Mouse (Mus musculus) embryonic fibroblast, embryonic 13.5 days (primary cell): ENCODE measurements around the gene Wwox. TPM values are rescaled to one million over a fixed set of nuclear protein-coding genes. Genes with fewer than 3 reads are reported as not detected.

ENCODE experiments used
- H3K27ac ChIP-seq: 2 replicates; pipeline ENCODE4 v1.5.1; 2012; ENCODE audit warnings: low read length, control low read depth, inconsistent platforms; ENCODE audit not compliant: insufficient read depth
- H3K4me1 ChIP-seq: 2 replicates; pipeline ENCODE4 v1.6.1; 2011; ENCODE audit warnings: low read length; ENCODE audit not compliant: control insufficient read depth, insufficient read depth
- H3K4me3 ChIP-seq: 2 replicates; pipeline ENCODE4 v1.5.1; 2011; ENCODE audit warnings: mild to moderate bottlenecking, control low read depth, low read length; ENCODE audit not compliant: insufficient read depth
- CTCF ChIP-seq: IDR thresholded peaks from 2 replicates; pipeline ENCODE4 v1.5.1; 2011; ENCODE audit warnings: mild to moderate bottlenecking, control low read depth, low read length, moderate library complexity, borderline replicate concordance; ENCODE audit not compliant: insufficient read depth
- POLR2A ChIP-seq: IDR thresholded peaks from 2 replicates; pipeline ENCODE4 v1.6.1; 2011; ENCODE audit warnings: low read depth, mild to moderate bottlenecking, control low read depth, low read length, moderate library complexity
- polyA plus RNA-seq: library from polyadenylated mRNA; stranded (reverse); fragments of >200 nt; gene quantifications from 2 replicates; pipeline ENCODE4 v1.2.4, GENCODE M21; 2011; ENCODE audit warnings: low read depth; ENCODE audit not compliant: missing spikeins, insufficient read length

The Wwox gene
- polyA plus RNA-seq, 1 experiment: 8.7 TPM

DNA sequence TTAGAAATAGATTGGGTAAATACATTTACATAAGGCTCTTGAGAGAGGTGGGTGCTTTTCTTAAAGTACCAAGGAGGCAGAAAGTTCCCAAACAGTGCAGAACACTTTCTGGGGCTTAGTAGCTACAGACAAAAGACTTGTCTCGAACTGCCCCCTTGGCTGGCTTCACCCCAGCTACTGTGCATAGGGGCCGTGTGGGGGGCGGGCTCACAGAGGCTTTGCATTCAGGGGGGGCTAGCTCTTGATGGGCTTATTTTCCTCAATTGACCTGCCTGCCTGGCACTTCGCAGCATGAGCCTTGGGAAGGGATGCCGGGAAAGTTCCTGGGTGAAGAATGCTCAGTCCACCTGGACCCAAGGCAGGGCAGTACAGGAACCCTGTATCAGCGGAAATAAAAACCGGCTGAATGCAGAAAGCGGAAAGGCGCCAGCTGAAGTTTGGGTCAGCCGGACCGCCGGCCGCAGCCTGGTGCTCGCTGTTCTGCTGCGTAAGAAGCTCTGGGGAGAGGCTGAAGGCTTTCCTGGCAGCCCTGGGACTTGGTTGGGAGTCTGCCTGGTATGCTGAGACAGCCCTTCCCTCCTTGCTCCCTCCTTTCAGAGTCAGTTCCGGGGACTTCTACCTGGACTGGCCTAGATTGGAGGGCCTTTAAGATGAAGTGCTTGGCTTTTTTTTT lies 918.3 kb downstream of the Wwox start:
- H3K27ac ChIP-seq: no peak overlapping the region
- no peaks in the 10 kb centered on the region for H3K4me1 ChIP-seq
- H3K4me3 ChIP-seq: no peak overlapping the region
- TF ChIP-seq POLR2A (no peak), CTCF (no peak)

GRCm38 (mm10) chr8:115358481-115358880 lies 919.0 kb downstream of the Wwox start:
- no peaks in the 10 kb centered on the region for H3K4me1 ChIP-seq
- TF ChIP-seq CTCF (no peak), POLR2A (no peak)
- H3K4me3 ChIP-seq: no peak overlapping the region
- H3K27ac ChIP-seq: no peak overlapping the region

DNA sequence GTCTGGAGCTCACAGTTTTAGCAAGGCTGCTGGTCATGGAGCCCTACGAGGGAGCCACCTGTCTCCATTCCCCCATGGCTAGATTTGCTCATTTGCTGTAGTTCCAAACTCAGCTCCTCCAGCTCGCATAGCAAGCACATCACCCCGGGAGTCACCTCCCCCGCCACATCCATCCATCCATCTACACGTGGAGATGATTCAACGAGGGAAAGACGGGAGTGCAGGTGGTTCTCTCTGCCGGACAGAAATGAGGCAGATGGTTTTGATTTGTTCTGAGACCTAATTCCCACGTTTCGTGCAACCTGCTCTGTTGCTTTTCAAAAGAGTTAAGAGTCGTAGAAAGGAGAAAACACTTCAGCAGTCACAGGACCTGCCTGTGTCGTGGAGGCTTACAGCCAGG lies 920.2 kb downstream of the Wwox start:
- H3K4me3 ChIP-seq: no peak overlapping the region

GRCm38 (mm10) chr8:115362518-115362917 lies 923.1 kb downstream of the Wwox start:
- H3K4me3 ChIP-seq: no peak overlapping the region
- no peak overlapping the region for H3K27ac ChIP-seq
- H3K4me1 ChIP-seq: no peaks in the 10 kb centered on the region
- TF ChIP-seq CTCF (no peak), POLR2A (no peak)

More for the DNA sequence above, 920.2 kb downstream of the Wwox start:
- H3K4me1 ChIP-seq: no peaks in the 10 kb centered on the region
- TF ChIP-seq CTCF (no peak), POLR2A (no peak)
- no peak overlapping the region for H3K27ac ChIP-seq

- TF ChIP-seq CTCF (no peak), POLR2A (no peak)
- peaks cover 9% of the 10 kb centered on the region for H3K4me1 ChIP-seq
- no peak overlapping the region for H3K27ac ChIP-seq
- no peak overlapping the region for H3K4me3 ChIP-seq
These were observed 935.5 kb downstream of the Wwox start for GRCm38 (mm10) chr8:115374957-115375356.

DNA sequence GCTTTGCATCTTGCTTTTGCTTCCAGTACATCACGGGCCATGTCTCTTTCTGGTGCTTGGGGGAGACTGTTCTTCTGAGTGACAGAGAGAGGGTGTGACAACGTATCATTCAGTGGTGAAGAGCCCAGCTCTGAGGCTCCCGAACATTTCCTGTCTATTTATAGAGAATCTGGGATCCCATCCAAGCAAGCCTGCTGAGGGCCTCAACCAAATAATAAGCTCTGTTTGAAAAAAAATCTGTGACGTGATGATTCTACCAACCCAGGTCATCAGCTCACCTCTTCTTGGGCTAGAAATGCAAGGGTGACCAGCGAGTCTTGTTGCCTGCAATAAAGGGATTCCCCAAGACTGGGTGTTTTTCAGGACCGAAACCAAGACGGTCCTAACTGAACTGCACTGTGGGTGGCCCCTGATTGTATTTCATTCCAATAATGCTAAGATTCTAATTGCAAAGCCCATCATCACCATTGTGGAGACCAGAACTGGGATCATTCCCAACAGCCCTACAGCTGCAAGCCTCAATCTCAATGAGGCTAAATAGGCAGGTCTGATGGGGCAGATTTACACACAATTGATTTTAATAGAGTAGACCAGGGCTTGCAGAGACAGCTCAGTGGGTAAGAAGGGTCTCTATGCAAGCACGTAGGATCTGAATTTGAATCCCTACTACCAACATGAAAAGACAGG lies 936.0 kb downstream of the Wwox start:
- no peak for TF ChIP-seq CTCF
- TF ChIP-seq POLR2A: no peak
- Histone ChIP-seq H3K27ac (no peak overlapping the region), H3K4me1 (peaks cover 9% of the 10 kb centered on the region), H3K4me3 (no peak overlapping the region)

GRCm38 (mm10) chr8:115377321-115377720 lies 937.9 kb downstream of the Wwox start:
- Histone ChIP-seq H3K4me3 (no peak overlapping the region), H3K4me1 (peaks cover 9% of the 10 kb centered on the region), H3K27ac (no peak overlapping the region)
- TF ChIP-seq POLR2A (no peak), CTCF (no peak)

DNA sequence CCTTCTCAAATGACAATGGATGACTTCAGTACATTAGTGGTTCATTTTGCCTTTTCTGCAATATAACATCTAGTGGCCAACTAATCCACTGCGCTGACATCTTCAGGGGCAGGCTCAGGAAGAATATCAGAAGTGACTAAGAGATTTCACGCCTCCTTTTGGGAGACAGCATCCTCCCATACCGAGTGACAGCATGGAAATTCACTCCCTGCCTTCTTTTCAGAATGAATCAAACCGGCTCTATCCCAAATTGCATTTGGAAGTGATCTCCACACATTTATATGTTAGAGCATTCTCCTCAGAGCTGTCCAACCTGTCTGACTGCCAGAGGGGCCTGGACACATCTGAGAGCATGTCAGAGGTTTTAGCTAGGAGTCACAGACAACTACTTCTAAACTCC lies 940.6 kb downstream of the Wwox start:
- no peak overlapping the region for H3K4me3 ChIP-seq
- no peak for TF ChIP-seq POLR2A
- no peak for TF ChIP-seq CTCF
- H3K27ac ChIP-seq: no peak overlapping the region
- peaks cover 9% of the 10 kb centered on the region for H3K4me1 ChIP-seq

DNA sequence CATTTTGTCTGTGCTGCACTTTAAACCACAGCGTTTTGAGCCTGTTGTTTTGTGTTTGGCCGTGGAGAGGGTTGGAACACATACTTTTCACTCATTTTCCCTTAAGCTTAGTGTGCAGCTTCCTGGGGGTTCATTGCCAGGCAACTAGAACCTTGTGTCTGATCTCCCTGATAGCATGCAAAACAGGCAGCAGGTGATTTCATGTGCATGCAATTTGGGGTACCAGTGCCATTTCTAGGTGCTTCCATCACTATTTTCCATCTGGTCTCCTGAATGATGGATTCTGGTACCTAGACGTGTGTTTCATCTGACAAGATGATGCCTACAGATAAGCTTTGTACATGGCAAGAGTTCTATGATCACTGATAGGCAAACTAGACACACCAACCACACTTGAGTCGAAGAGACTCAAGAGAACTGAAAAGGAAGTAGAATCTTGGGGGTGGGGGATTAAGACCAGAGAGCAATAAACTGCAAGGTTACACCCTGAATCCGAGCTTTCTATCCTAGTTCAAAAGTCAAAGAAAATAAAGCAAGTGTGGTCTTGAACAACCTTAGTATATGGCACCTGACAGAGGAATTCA lies 951.6 kb downstream of the Wwox start:
- TF ChIP-seq POLR2A (no peak), CTCF (no peak)
- Histone ChIP-seq H3K4me1 (no peaks in the 10 kb centered on the region), H3K27ac (no peak overlapping the region), H3K4me3 (no peak overlapping the region)

DNA sequence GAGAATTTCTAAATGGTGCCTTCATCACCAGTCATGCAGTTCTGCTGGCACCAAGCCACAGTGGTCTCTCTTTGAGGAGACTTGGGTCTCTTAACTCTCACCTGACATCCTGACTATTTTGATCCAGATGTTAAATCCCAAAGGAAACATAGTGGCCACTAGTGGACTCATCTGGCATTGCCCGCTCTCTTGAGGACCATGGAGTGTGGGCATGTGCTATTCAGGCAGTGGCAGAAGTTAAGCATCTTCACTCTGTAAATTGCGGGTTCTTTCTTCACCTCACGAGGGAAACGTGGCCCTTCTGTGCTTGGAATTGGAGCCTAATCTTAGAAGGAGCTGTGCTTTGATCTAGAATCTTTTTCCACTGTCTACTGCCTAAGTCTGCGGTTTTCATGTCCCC lies 956.4 kb downstream of the Wwox start:
- H3K4me3 ChIP-seq: no peak overlapping the region
- TF ChIP-seq CTCF: no peak
- TF ChIP-seq POLR2A: no peak
- no peak overlapping the region for H3K27ac ChIP-seq
- H3K4me1 ChIP-seq: no peaks in the 10 kb centered on the region

GRCm38 (mm10) chr8:115397981-115398380 lies 958.5 kb downstream of the Wwox start:
- no peaks in the 10 kb centered on the region for H3K4me1 ChIP-seq
- H3K27ac ChIP-seq: no peak overlapping the region
- TF ChIP-seq CTCF (no peak), POLR2A (no peak)
- no peak overlapping the region for H3K4me3 ChIP-seq
